Mouse (Mus musculus): ENCODE data around the gene Itprid2.

Itprid2 gene

DNA sequence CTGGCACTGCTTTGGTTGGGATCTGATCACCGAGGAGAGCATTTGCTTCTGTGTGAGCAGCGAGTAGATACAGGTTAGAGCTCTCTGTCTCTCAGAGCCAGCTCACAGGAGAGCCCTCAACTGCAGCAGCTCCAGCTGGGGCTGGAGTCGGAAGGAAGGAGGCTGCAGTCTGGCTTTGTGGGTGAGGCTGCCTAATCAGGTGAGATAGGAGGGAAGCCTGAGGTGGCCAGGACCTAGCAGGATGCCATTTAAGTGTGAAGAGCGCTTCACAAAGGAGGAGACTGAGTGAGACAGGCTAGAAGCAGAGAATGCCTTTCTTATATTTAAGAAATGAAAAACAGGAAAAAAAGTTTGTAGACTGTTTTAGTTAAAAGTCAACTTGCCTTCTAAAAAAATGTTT, 11.9 kb downstream of the Itprid2 start:
- in situ Hi-C loops (cut with MboI, MseI) = loop anchor here (5.0 to 25.0 kb wide), 4 partner anchors 120 to 1585 kb away; no protein-coding TSS in a partner anchor

DNA sequence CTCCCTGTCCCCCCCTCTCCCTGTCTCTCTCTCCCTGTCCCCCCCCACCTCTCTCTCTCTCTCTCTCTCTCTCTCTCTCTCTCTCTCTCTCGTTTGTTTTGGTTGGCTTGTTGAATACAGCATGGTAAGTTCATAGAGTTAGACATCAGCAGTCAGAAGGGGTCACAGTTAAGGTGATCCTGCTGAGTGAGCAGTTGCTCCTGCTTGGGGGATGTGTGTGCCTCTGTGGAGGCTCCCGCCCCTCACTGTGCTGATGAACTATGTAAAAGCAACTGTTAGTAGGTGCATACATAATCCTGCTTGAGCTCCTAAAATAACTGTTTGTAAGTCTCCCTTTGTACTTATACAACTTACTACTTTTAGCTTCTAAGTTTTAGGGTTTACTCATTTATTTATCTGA, 12.6 kb downstream of the Itprid2 start:
- in situ Hi-C loops (cut with MboI, MseI) = loop anchor here (5.0 to 25.0 kb wide), 4 partner anchors 120 to 1585 kb away; no protein-coding TSS in a partner anchor

DNA sequence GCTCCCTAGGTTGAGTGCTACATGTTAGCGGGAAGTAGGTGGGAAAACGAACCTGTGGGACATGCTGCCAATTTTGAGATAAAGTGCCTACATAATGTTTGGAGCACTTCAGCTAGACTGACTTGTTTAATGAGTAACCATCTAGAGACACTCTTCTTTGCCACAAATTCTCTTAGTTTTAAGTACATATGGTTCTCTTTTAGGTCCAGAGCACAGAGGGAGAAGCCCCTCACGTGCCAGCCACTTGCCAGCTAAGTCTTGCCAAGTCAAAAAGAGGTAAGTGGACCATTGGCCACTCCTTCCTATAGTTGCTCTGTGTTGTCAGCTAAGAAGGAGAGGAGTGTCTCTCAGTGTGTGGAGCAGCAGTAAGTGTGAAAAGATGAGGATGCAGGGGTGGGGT, 16.0 kb downstream of the Itprid2 start:
- in situ Hi-C loops (cut with MboI, MseI) = no loop called here

DNA sequence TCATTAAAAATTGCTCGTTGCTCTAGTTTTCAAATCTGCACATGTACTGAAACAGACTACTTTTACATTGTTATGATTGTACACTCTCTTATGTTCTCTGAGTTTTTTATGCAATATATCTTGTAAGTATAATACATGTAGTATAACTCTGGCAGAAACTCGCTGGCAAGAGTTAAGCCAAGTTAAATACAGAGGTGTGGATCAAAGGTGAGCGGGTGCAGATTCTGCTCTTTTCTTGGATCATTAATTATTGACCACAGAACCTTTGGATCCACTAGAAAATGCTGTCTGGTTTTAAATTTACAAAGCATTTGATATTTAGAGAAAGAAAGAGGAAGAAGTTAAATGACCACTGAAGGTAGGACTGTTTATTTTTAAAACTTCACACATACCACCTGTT, 16.5 kb downstream of the Itprid2 start:
- in situ Hi-C loops (cut with MboI, MseI) = no loop called here

DNA sequence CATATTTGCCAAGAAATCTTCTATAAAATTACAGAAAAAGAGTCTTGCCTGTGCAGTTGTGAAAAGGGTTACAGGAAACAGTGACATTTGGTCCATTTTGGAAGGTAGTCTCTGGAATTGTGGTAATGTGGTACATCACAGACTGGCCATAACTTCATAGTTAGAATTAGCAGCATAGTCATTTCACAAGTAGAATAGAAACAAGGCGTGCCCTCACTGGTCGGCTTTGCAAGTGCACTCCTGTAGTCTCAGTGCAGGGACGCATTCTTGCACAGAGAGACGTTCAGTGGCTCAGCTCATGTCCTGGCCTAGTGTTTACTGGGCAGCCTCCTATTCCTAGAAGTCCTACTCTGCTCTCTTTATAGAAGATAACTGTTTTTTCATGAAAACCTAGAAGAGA, 17.4 kb downstream of the Itprid2 start:
- in situ Hi-C loops (cut with MboI, MseI) = no loop called here

DNA sequence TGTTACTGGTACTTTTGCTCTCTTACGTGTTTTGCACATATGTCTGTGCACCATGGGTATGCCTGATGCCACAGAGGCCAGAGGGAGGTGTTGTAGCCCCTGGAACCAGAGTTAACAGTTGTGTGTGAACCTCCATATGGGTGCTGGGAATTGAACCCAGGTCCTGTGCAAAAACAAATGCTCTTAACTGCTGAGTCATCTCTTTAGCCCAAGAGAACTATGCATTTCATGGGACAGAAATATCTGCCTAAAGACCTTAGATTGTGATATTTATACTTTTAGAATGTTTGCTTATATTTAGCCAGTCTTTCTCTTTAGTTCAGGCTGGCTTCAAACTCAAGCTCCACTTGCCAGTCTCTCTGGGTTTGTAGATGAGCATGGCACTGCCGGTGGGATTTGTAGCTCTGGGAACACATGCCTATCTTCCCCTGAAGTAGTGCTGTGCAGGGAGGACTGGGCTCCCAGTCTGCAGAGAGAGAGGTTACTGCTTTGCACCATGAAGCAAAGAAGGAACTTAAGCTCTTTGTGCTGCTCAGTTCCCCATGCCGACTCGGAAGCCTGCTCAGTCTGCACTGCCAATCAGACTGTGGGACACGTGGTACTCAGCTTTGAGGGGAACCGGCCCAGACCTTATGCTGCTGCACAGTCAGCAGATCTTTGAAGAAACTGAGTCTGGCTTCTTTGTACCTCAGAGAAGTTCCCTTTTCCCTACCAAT, 18.1 kb downstream of the Itprid2 start:
- in situ Hi-C loops (cut with MboI, MseI) = no loop called here

DNA sequence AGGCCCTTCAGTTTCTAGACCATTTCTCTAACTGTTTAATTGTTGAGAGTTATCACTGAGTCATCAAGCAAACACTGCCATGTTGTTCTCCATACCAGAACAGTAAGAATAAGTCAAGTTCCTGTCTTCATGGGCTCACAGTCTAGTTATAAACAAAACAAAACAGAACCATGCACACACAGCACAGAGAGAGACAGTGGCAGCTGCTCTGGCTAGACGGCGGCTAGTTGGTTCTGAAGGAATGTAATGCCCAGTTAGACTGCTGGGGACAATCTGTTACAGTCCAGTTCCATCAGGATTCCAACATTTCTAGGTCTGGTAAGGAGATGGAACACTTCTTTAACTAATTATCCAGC, 18.6 kb downstream of the Itprid2 start:
- in situ Hi-C loops (cut with MboI, MseI) = no loop called here

DNA sequence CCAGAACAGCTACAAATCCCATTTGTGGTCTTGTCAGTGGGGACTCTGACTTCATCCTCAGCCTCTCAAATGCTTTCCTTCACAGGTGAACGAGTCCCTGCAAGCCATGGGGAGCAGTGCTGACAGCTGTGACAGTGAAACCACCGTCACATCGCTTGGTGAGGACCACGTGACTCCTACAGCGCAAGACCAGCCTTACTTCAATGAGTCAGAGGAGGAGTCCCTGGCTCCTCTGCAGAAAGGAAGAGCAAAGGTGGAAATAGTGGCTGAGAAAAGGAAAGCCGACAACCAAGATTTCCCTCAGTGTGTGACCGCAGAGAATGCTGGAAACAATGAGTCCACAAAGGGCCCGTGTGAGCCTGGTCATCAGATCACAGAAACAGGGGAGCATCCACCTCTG, 21.9 kb downstream of the Itprid2 start:
- in situ Hi-C loops (cut with MboI, MseI) = no loop called here

DNA sequence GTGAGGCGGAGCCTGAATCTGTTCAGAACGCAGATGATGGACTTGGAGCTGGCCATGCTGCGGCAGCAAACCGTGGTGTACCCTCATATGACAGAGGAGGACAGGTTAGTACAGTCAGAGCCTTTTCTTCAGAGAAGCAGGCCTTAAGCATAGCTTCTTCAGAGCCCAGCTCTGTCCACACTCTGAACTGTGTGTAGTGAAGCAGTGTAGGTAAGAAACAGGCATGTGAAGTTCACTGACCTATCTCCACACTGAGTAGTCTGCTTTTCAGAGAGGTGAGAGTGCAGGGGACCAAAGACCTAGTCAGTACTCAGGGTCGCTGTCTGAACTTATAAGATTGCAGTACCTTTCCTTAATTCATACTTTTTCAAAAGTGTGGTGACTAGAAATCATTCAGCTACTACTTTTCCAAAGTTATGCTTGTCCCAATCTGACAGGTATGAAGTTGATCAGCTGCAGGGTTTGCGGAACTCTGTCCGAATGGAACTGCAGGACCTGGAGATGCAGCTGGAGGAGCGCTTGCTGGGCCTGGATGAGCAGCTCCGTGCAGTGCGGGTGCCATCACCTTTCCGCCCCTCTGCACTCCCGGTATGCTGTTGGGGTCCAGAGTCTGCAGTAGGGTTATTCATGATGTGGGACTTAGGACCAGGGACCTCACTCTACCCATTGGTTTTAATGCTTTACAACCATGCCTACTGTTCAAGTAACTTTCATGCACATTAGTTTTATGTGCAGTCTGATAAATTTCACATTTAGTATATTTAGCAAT, 25.4 kb downstream of the Itprid2 start:
- in situ Hi-C loops (cut with MboI, MseI) = loop anchor here in 1 of 2 experiments (10.0 kb wide), 1 partner anchor 894 kb away; no protein-coding TSS in a partner anchor

DNA sequence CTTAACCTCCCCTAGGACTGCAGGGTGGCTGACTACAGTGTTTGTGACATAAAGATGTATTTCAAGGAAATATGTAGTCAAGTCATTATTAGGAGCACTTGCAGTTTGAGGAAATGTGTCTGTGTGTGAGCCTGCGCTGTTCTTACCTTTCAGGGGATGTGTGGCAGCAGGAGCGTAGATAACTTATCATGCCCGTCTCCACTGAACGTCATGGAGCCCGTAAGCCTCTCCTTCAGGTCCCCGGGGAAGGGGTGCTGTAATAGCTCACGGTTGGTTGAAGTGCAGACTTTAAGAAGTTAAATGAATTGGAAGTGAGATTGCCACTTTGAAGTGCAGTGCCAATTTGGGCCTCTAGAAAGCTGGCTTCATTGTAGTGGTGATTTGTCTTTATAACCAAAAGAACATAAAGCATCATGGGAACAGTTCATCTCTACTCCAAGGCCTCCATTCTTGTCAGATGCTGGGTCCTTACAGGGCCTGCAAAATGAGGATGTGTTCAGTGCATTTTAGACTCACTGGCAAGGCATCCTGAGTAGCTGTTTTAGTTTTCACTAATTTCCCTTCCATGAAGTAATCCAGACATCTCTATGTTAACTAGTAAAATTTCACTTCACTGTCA, 26.4 kb downstream of the Itprid2 start:
- in situ Hi-C loops (cut with MboI, MseI) = loop anchor here in 1 of 2 experiments (10.0 kb wide), 1 partner anchor 893 kb away; no protein-coding TSS in a partner anchor

DNA sequence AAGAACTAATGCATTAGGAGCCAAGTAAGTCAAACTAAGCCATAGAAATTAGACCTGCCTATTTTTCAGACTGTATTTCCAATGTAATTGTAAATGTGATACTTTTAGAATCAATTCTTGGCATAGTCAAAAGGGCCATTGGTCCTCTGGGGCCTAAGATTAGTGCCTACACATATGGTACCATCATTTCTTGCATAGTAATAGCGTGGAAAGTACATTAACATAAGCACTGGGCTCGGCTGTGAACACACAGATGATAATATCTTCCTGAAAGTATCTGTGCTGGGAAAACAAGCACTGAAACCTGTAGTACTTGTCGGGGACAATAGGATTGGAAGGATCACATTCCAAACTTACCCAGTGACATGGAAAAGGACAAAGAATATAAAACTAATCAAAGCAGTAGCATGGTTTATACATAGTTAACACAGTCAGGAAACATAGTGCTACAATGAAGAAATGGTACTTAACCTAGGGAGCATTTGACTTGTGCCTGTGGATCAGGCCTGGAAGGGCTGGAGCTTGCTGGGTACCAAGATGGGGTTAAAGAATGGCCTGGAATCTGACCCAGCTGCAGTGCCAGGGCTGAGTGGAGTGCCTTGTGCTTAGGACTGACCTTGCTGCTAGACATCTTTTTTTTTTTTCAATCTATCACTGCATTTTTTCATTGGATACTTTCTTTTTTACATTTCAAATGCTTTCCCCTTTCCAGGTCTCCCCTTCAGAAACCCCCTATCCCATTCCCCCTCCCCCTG, 29.6 kb downstream of the Itprid2 start:
- in situ Hi-C loops (cut with MboI, MseI) = loop anchor here in 1 of 2 experiments (10.0 kb wide), 1 partner anchor 890 kb away; no protein-coding TSS in a partner anchor

DNA sequence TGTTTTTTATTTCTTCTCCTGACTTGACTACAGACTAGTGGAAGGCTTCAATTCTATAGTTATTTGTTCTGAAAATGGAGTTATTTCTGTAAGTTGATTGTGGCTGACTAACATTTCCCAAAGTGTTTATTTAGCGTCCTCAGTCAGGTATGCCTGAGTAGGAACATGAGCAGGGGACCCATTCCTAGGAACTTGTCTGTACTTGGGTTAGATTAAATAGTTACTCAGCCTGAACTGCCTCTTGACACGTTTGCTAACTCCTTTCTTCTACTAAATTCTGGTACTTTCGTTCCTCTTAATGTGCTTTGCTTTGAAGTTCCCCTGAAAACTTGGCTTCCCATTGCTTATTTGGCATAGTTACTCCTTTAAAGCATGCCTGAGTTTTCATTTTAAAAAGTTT, 30.3 kb downstream of the Itprid2 start:
- in situ Hi-C loops (cut with MboI, MseI) = loop anchor here in 1 of 2 experiments (10.0 kb wide), 1 partner anchor 889 kb away; no protein-coding TSS in a partner anchor

DNA sequence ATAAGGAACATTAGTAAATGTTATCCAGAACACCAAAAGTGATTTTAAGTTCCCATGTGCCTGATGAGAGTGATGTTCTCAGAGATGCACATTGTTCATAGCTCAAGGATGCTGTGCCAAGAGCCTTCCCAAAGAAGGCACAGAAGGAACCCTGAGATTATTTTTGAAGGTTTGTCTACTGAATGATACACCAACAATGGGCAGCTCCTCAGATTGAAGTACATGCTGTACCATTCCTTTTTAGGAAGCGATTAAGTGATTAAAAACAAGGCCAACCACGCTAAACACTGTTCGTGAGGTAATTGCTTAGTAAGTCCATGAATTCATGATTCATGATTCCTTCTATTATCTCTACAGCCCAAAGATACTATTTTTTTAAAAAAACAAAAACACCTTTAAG, 40.1 kb downstream of the Itprid2 start:
- in situ Hi-C loops (cut with MboI, MseI) = no loop called here

DNA sequence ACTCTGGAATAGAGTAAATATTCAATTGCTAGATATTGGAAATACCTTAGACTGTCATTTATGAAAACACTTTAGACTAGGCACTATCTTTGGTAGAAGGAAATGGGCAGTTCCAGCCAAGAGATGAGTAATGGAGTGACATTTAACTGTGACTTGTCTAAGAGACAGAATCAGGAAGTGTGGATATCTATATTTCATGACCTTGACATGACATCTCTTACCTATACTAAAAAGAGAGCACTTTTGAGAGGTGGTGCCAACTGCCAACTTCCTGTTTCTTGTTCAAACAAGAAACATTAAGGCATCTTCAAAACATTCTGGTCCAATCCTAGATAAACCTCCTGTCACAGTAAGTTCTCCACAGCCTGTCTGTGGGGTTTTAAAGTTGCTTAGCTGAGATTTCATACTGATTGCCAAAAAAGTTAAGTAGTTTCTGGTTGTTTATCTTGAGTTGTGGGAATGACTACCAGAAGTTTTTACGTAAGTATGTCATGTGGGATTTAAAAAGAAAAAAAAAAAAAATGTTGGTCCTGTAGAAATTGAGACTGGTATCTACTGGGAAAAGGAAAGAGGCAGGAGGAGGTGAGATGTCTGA, 42.6 kb downstream of the Itprid2 start:
- in situ Hi-C loops (cut with MboI, MseI) = no loop called here

DNA sequence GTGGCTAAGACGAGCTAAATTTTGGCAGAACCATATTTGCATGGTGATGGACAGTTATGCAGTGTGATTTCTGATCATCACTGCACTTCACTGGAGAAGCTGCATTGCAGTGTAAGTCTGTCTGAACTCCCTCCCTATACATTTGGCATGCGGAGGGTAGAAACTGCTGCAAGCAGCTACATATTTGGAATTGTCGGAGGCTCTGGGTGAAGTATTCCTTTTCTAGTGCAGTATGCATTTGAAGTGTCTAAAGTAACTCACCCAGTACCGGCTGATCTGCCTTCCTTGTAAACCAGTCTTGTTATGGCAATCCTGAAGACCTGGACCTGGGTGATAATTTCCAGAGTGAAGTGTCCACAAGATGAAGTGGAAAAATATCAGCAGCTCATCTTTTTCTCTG, 46.5 kb downstream of the Itprid2 start:
- in situ Hi-C loops (cut with MboI, MseI) = no loop called here

DNA sequence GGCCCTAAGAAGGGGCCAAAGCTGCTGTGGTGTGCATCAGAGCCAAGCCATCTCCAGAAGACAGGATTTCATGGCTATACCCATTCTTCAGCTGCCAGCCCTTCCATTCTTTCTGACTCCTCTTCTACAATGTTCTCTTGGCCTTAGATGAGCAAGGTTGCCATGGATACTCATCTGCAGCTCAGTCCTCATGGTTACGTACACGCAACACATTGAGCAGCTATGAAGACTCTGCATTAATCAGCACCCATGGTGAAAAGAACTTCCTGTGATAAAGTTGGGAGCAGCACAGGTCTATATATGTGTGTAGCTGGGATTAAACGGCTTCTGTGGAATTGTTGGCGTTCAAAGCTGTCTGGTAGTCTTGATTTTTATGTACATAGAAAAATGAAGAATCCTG, 48.1 kb downstream of the Itprid2 start:
- in situ Hi-C loops (cut with MboI, MseI) = no loop called here

DNA sequence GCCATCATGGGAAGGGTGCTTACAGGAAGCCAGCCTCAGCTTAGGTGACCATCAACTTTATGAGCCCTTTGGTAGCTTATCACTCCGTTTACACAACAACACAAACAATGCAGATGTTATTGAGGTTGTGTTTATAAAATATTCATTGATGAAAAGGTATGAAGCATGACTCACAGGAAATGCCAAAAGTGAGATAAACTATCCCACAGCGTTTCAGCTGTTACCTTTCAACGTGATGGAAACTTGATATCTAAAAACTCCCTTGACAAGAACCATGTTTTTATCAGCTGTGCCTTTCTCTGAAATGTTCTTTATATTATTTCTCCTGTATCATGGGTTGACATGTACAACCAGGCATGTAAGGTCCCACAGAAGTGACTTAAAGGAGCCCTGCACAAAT, 55.7 kb downstream of the Itprid2 start:
- in situ Hi-C loops (cut with MboI, MseI) = no loop called here

DNA sequence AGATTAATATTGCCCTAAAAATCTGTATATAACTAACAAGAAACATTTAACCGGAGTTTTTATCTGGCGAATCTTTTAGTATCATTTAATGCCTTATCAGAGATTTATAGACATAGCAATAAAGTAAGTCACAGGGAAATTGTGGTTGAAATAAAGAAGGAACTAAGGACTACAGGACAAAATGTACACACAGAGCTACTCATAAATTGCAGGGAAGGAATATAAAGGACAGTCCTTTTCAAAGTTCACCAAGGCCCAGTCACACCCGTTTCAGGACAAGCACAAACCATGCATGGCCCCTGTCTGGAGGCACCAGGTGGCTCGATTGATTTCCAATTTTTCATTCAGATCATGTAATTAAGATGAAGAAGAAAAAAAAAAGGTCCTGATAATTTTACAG, 60.0 kb downstream of the Itprid2 start:
- in situ Hi-C loops (cut with MboI, MseI) = no loop called here

DNA sequence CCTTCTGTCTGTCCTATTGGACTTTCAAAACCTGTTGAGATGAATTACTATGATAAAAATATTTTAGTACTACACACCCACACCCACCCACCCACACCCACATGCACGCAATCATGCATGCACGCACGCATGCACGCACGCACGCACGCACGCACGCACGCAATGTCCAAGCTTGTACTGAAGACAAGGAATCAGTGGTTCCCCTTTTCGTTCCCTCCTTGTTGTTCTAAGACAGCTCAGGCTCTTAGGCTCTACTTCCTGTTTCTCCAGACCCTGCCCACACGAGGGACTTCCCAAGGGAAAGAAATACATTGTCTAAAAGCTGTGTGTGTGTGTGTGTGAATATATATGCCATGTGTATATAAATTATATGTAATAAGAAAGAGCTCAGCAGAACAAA, 60.8 kb downstream of the Itprid2 start:
- in situ Hi-C loops (cut with MboI, MseI) = no loop called here

DNA sequence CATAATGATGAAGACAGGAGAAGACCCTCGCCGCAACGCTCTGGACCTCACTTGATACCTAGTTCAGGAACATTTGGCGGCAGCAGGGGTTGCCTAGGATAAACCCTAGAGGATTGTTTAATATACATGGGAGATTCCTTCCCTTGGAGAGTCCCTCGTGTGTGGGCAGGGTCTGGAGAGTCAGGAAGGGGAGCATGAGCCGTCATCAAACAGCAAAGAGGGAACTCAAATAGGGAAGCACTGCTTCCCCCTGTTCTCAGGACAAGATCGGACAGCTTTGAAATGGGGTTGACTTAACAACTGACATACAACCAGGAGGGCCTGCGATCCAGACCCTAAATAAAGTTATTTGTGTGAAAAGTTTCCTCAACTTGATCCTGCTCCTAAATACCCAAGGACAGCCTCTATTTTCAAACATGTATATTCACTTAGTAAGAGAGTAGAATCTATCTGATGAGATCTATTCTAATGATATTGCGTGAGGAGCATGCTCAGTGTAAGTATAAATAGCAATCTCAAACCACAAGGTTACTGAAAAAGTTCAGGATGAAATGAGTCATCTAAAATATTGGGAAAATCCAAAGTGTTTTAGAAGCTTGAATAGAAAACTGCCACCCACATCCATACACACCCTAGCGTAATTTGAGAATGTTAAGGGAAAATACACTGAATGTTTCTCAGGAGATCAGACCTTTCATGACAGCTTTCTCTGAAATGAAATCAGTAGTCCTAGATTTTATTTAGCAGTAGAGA, 61.5 kb downstream of the Itprid2 start:
- in situ Hi-C loops (cut with MboI, MseI) = no loop called here

DNA sequence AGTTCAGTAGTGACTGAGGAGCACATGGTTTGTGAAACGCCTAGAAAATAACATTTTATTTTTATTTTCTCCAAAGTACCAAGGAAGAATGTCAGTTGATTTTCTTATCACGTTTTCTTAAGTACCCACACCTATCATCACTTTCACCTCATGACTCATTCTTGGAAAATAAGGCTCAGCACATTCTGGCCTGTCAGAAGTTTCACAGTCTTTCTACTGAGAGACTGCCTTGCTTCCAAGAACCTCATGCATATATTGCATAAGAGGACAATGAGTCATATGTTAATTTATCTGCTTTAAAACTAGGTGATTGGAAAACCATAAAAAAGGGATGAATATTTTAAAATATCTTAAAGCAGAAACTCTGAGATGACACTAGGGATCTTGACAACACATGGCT, 63.0 kb downstream of the Itprid2 start:
- in situ Hi-C loops (cut with MboI, MseI) = no loop called here

Data from T-helper 17 cell (primary cell).